8 mouse cellular contexts compared by ENCODE assay signal in the genomic region with DNA sequence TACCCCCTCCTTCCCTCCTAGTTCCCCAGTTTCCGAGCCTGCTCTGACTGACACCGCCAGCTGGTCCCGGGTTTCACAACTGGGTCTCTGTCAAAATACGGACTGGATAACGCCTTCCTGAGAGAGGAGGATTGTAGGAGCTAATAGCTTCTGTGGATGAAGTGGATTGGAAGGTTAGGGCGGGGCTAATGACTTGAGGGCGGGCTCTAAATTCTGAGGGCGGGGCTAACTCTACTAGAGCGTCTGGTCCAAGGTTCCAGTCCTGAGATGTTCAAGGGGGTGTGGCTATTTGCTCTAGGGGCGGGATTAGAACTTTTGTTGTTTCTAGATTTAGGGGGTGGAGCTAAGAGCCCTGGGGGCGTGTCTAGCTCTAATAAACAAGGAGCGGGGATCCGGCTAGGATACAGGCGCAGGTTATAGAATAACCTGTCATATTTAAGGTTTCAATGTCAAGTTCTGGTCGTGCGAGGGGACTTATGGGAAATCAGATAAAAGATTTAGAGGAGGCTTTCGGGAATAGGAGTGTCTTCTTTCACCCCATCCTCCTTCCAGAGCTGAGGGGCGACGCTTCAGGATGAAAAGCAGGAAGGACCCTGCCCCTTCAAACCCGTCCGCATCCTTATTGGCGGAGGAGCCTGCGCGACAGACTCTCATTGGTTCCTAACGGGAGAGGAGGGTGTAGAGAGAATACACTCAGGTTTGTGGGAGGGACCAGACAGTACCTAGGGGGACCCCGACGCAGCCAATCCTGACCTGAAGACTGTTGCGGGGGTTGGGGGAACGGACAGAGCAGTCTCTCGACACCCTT. TPM values are rescaled to one million over a fixed set of nuclear protein-coding genes. Genes with fewer than 3 reads are reported as not detected.
DNase-seq lines count a peak whose midpoint lies in the region; ATAC-seq and TF ChIP-seq lines count a peak whose summit lies in the region.

Eml2 (plus strand) TSS at position 714 of the 808 bp plus-strand sequence.

- DNase-seq in WW6 (ENCODE audit: low read depth, low spot score) = peak; percentile 91
- DNase-seq in cerebellum, postnatal 10 days = peak; percentile 87 to 90
- peak; percentile 89 for DNase-seq in frontal cortex, postnatal 36 days (ENCODE audit: low spot score in 2 of 2)
- DNase-seq in left cerebral cortex, adult 2 months (ENCODE audit: extremely low spot score in 1 of 2, low spot score in 2 of 2) = peak; percentile 78 to 82
- DNase-seq in ovary, postnatal 14 days (ENCODE audit: low spot score) = no peak

- H3K4me2 ChIP-seq in hindbrain, embryonic 16.5 days (ENCODE audit: low read length) = peak within 1 kb of the TSS; percentile 81

- peak within 1 kb of the TSS; percentile 73 for H3K27ac ChIP-seq in hindbrain, embryonic 16.5 days (ENCODE audit: low read depth, low read length)
- peak within 1 kb of the TSS; percentile 98 for H3K27ac ChIP-seq in left cerebral cortex, adult 2 months
- no peak within 1 kb of the TSS for H3K27ac ChIP-seq in small intestine, adult 2 months (ENCODE audit: insufficient read depth, low read depth, low read length)

- no peak for TF ChIP-seq CTCF in left cerebral cortex, adult 2 months (IDR thresholded peaks at IDR 0.05)
- no peak for TF ChIP-seq CTCF in small intestine, adult 2 months (IDR thresholded peaks at IDR 0.05; ENCODE audit: extremely low read depth, insufficient read length, insufficient replicate concordance, low read depth, low read length)

- peak within 1 kb of the TSS; percentile 69 for H3K9ac ChIP-seq in hindbrain, embryonic 16.5 days (ENCODE audit: low read depth, low read length)

- H3K27me3 ChIP-seq in hindbrain, embryonic 16.5 days (replicated peaks; ENCODE audit: control insufficient read depth, insufficient read depth, low read length) = peaks cover 5% of the 10 kb centered on the region
- H3K27me3 ChIP-seq in megakaryocyte, embryonic 14.5 days (replicated peaks) = peaks cover 59% of the 10 kb centered on the region
- peaks cover 15% of the 10 kb centered on the region; the same call in 1 of the 2 replicates for H3K27me3 ChIP-seq in small intestine, adult 2 months (ENCODE audit: control insufficient read depth, insufficient read depth, low read length)

- H3K36me3 ChIP-seq in hindbrain, embryonic 16.5 days (ENCODE audit: control insufficient read depth, insufficient read depth, low read length) = no peaks in the 10 kb centered on the region
- H3K36me3 ChIP-seq in megakaryocyte, embryonic 14.5 days (replicated peaks; ENCODE audit: low read length) = no peaks in the 10 kb centered on the region
- no peaks in the 10 kb centered on the region for H3K36me3 ChIP-seq in small intestine, adult 2 months (ENCODE audit: control insufficient read depth, insufficient read depth, low read length)

- intact Hi-C loops in left cerebral cortex, adult 2 months (cut with DNase I) = loop anchor here (5.0 kb wide), 1 partner anchor 126 kb away; no protein-coding TSS in a partner anchor

- WGBS in hindbrain, embryonic 16.5 days = 1% methylated on average over 28 of the region's 30 CpGs
- 4% methylated on average over 30 of the region's 30 CpGs for WGBS in small intestine, adult 2 months

- TF ChIP-seq POLR2A in small intestine, adult 2 months (IDR thresholded peaks at IDR 0.05; ENCODE audit: low read depth, low read length) = no peak

- peak within 1 kb of the TSS; percentile 66 for H3K4me3 ChIP-seq in hindbrain, embryonic 16.5 days (ENCODE audit: low read length)
- peak within 1 kb of the TSS; percentile 70 for H3K4me3 ChIP-seq in left cerebral cortex, adult 2 months
- peak within 1 kb of the TSS; percentile 28 for H3K4me3 ChIP-seq in megakaryocyte, embryonic 14.5 days (replicated peaks)
- H3K4me3 ChIP-seq in small intestine, adult 2 months (ENCODE audit: low read depth, low read length) = no peak within 1 kb of the TSS

- H3K9me3 ChIP-seq in hindbrain, embryonic 16.5 days (ENCODE audit: control insufficient read depth, low read length) = no peaks in the 10 kb centered on the region
- H3K9me3 ChIP-seq in megakaryocyte, embryonic 14.5 days = no peaks in the 10 kb centered on the region

- peaks cover 19% of the 10 kb centered on the region for H3K4me1 ChIP-seq in hindbrain, embryonic 16.5 days (ENCODE audit: control insufficient read depth, insufficient read depth, low read depth, low read length)
- H3K4me1 ChIP-seq in megakaryocyte, embryonic 14.5 days = peaks cover 70% of the 10 kb centered on the region
- peaks cover 6% of the 10 kb centered on the region for H3K4me1 ChIP-seq in small intestine, adult 2 months (ENCODE audit: control insufficient read depth, insufficient read depth, insufficient read length, low read length)

- peak; percentile 95 for ATAC-seq in hindbrain, embryonic 16.5 days

RNA-seq across cellular contexts. Expression of gene Eml2, which starts in this region (rescaled TPM):
- 9.4 and 12.3 TPM in 2 replicates for polyA plus RNA-seq in hindbrain, embryonic 16.5 days (2015; fragmentation: Nextera tagmentation; extraction: Ambion mirVana)
- total RNA-seq in left cerebral cortex, adult 2 months (2021) = 100 to 1,000 TPM; 131 to 138 TPM
- 53.9 and 56.3 TPM in 2 replicates for polyA plus RNA-seq in megakaryocyte, embryonic 14.5 days (2012; ENCODE audit: insufficient read depth, low replicate concordance)
- 15.8 and 17.2 TPM in 2 replicates for polyA plus RNA-seq in small intestine, adult 2 months (2012; rRNA removed)
